Mouse (Mus musculus): Measurements from ENCODE around the gene Tbc1d1.

GRCm38 (mm10) chr5:64183712-64184111, 27.6 kb downstream of the Tbc1d1 start:
- no peak for TF ChIP-seq CTCF (IDR thresholded peaks at IDR 0.05; ENCODE audit: low read depth)
- TF ChIP-seq EP300 (optimal IDR thresholded peaks at IDR 0.05), result no peak
